Mouse (Mus musculus): ENCODE data around the gene Mrgprb2. TPM values are rescaled to one million over a fixed set of nuclear protein-coding genes. Genes with fewer than 3 reads are reported as not detected.

Gene Mrgprb2
- polyA plus RNA-seq (2016; fragmentation: Nextera tagmentation; extraction: Ambion mirVana), result not detected in 2 replicates

DNA sequence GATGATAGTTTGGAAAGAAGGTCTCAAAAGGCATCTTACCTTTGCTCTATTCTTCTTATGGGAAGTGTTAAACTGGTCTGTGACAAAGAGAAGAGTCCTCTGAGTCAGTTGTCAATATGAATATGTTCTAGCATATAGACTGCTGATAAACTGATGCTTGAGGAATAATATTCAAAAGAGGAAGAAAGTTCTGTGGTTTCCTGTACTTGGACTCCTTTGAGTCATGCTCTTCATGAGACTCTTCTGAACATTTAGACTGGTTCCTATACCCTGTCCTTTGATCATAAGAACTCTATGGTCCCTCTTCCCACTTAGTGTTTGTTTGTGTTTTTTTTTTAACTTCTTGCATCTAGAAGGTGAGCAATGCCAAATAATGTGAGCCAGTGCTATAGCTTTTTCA, at the start of gene Mrgprb2:
TSS of gene Mrgprb2 (minus strand) at position 101 of the 400 bp plus-strand sequence.
- peaks cover 8% of the 10 kb centered on the region; the same call in 1 of the 2 replicates for H3K9me3 ChIP-seq
- H3K36me3 ChIP-seq, result no peaks in the 10 kb centered on the region
- no peak for ATAC-seq (ENCODE audit: insufficient number of reproducible peaks, insufficient read depth, low FRiP score, low TSS enrichment, low read depth)
- H3K4me3 ChIP-seq (replicated peaks), result no peak within 1 kb of the TSS
- no peaks in the 10 kb centered on the region for H3K27me3 ChIP-seq
- no peaks in the 10 kb centered on the region for H3K4me1 ChIP-seq (replicated peaks)
- H3K27ac ChIP-seq, result no peak within 1 kb of the TSS
- H3K9ac ChIP-seq (replicated peaks), result no peak within 1 kb of the TSS
- H3K4me2 ChIP-seq, result no peak within 1 kb of the TSS

Other genes starting within 250 kb of the Mrgprb2 start
- gene Mrgprb8, start 169.6 kb downstream of the Mrgprb2 start, polyA plus RNA-seq (2016; fragmentation: Nextera tagmentation; extraction: Ambion mirVana), result not detected in 2 replicates
- gene Mrgprb1, start 101.7 kb downstream of the Mrgprb2 start, polyA plus RNA-seq (2016; fragmentation: Nextera tagmentation; extraction: Ambion mirVana), result not detected in 2 replicates
- not detected in 2 replicates for gene Mrgprx2, start 58.8 kb downstream of the Mrgprb2 start, polyA plus RNA-seq (2016; fragmentation: Nextera tagmentation; extraction: Ambion mirVana)
- not detected in 2 replicates for gene Mrgprb3, start 85.7 kb upstream of the Mrgprb2 start, polyA plus RNA-seq (2016; fragmentation: Nextera tagmentation; extraction: Ambion mirVana)
- gene Zdhhc13, start 230.9 kb upstream of the Mrgprb2 start, polyA plus RNA-seq (2016; fragmentation: Nextera tagmentation; extraction: Ambion mirVana), result 29.6 TPM in 2 replicates

Data from limb, embryonic 12.5 days (tissue).